Mouse (Mus musculus): ENCODE results near the gene Pcyox1.

DNA sequence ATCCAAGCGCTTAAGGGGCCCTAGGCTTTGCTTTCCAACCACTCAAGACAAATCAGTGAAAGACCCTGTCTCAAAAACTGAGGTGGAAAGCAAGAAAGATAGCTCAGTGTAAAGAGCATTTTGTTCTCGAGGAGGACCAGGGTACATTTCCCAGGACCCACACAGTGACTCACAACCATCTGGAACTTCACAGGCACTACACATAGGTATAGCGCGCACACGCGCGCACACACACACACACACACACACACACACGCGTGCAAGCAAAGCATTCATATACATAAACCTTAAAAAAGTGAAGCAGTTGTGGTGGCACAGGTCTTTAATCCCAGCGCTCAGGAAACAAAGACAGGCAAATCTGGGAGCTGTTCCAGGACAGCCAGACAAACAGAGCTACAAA is 44.6 kb upstream of the Pcyox1 start:
- TF ChIP-seq CTCF (IDR thresholded peaks at IDR 0.05; ENCODE audit: low read depth) (no peak), EP300 (IDR thresholded peaks at IDR 0.05; ENCODE audit: low read depth) (no peak)

Data from liver, postnatal 0 days (tissue).